Mouse (Mus musculus): ENCODE results near the gene Krtap3-3. TPM values are rescaled to one million over a fixed set of nuclear protein-coding genes. Genes with fewer than 3 reads are reported as not detected.

Gene Krtap3-3
- polyA plus RNA-seq (2012; rRNA removed; ENCODE audit: low replicate concordance), result not detected in 2 replicates

DNA sequence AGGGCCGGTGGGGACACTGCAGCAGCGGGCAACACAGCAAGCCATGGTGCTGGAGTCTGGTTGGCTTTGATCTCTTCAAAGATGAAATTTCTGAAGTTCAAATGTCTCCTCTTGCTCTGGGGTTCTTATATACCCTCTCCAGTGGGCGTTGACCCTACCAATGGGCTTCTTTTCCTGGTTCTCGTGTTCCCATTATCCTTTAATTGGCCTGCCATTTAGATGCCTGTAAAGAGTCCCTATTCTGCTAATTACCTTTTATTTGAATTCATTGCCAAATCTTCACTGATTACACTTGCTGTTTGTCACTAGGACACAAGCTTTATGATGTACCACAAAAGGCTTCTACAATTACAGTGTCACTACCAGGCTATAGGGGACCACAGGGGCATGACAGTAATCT lies at the start of gene Krtap3-3:
Gene Krtap3-3 (minus strand): TSS at position 101 of the 400 bp plus-strand sequence.

DNA sequence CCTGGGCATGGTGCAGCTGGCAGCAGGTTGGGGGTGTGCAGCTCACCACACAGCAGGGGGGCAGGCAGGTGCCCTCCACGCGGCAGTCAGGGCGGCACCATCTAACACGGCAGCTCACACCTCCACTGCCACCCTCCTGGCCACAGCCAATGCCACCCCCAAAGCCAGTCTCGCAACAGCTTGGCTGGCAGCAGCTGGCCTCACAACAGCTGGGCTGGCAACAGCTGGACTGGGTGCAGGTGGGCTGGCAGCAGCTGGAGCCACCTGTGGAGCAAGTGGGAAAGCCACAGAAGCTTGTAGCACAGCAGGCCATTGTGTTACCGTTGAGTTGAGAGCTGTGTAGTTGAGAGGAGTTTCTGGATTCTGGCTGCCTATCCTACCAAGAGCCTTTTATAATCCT lies 47.1 kb upstream of the Krtap3-3 start, which contains the start of gene Krtap9-3:
Gene Krtap9-3 (minus strand): TSS at position 364 of the 400 bp plus-strand sequence.

DNA sequence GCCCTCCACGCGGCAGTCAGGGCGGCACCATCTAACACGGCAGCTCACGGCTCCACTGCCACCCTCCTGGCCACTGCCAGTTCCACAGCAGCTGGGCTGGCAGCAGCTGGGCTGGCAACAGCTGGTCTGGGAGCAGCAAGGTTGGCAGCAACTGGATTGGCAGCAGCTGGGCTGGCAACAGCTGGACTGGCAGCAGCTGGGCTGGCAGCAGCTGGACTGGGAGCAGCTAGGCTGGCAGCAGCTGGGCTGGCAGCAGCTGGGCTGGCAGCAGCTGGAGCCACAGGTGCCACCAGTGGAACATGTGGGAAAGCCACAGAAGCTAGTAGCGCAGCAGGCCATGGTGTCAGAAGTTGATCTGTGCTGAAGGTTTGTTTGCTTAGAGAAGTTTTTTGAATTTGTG lies 40.3 kb upstream of the Krtap3-3 start, which contains the start of gene Krtap1-3:
Gene Krtap1-3 (minus strand): TSS at position 359 of the 400 bp plus-strand sequence.

DNA sequence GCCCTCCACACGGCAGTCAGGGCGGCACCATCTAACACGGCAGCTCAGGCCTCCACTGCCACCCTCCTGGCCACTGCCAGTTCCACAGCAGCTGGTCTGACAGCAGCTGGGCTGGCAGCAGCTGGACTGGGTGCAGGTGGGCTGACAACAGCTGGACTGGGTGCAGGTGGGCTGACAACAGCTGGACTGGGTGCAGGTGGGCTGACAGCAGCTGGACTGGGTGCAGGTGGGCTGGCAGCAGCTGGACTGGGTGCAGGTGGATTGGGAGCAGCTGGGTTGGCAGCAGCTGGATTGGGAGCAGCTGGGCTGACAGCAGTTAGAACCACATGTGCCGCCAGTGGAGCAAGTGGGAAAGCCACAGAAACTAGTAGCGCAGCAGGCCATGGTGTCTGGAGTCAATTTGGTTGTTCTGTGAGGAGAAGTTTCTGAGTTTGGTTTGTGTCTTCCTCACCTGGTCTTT lies 32.6 kb upstream of the Krtap3-3 start, which contains the start of gene Krtap1-4:
Gene Krtap1-4 (minus strand): TSS at position 410 of the 460 bp plus-strand sequence.

DNA sequence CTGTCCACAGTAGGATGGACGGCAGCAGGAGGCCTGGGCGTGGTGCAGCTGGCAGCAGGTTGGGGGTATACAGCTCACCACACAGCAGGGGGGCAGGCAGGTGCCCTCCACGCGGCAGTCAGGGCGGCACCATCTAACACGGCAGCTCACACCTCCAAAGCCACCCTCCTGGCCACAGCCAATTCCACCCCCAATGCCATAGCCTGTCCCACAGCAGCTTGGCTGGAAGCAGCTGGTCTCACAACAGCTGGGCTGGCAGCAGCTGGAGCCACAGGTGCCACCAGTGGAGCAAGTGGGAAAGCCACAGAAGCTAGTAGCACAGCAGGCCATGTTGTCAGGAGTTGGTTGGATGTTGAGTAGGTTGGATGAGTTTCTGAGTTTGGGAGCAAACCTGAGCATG lies 30.0 kb upstream of the Krtap3-3 start, which contains the start of gene Krtap1-5:
Gene Krtap1-5 (minus strand): TSS at position 381 of the 400 bp plus-strand sequence.

DNA sequence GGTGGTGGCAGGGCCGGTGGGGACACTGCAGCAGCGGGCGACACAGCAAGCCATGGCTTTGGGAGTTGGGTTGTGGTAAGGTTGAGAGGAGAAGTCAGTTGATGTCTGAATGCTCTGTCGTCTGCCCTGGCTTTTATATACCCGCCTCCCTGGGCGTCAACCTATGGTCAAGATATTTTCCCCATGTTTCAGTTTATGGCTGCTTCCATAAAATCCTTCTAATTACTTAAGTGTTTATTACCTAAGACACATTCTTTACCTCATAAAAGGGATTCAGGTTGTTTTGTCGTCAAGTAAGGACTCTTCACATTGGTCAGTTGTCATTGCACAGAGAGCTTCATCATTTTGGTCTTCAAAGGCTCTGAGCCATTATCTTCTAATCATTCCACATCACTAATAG lies 15.9 kb upstream of the Krtap3-3 start, which contains the start of gene Krtap3-1:
Gene Krtap3-1 (minus strand): TSS at position 101 of the 400 bp plus-strand sequence.

DNA sequence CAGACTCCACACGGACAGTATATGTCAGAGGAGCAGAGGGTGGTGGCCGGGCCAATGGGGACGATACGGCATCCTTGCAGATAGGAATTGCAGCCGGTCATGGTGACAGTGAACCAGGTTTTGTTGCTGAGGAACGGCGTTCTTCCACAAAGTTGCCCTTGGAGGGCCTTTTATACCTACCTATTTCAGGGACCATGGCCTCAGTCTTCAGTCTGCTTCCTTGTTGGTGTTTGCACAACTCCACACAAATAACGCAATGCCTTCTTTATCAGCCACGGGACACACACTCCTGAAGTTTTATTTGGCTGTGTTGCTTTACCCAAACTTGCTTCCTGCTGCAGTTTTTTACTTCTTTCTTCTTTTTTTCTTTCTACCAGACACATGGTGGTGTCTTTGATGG lies 8.7 kb upstream of the Krtap3-3 start, which contains the start of gene Gm11939:
Gene Gm11939 (minus strand): TSS at position 101 of the 400 bp plus-strand sequence.

DNA sequence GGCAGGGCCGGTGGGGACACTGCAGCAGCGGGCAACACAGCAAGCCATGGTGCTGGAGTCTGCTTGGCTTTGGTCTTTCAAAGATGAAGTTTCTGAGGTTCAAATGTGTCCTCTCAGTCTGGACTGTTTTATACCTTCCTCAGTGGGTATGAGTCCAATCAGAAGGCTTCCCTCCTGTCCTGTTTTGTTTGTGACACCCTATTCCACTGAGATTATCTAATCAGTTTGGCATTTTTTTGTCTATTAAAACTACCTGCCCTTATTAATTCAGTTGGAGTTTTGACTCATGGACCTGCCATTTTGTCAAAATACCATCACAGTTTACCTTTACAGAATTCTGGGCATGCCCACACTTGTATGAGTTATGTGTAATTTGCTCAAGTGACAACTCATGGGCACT lies 6.1 kb upstream of the Krtap3-3 start, which contains the start of gene Krtap3-2:
Gene Krtap3-2 (minus strand): TSS at position 101 of the 400 bp plus-strand sequence.

DNA sequence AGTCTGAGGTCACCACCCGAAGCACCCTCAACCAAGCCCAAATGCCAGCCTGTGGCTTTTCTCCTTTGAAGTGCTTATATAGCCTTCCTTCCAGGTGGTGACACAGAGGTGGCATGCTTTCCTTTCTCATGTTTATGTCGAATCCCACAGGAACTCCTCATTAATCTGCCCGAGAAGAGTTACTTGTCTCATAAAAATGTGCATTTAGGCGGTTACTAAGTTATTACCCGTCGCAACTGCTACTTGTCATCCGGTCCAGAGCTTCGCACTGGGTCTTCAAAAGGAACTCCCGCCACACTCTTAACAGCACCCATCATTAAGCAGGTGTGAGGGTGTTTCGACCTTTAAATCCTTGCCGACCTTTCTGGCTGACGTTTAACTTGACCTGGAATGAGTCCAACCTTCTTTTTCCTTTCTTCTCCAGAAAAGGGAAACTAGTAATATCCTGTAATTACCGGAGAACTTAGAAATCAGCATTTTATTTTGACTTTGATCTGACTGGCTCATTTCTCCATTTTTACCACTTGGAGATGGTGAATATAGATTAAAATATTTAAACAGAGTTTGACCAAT lies 29.3 kb downstream of the Krtap3-3 start, which contains the start of gene Krt39:
Gene Krt39 (minus strand): TSS at position 51 of the 573 bp plus-strand sequence.

Other genes with a start within 250 kb of the Krtap3-3 start
- gene Krt25, start 227.9 kb downstream of the Krtap3-3 start, polyA plus RNA-seq (2012; rRNA removed; ENCODE audit: low replicate concordance), result not detected in 2 replicates
- gene Krt26, start 212.9 kb downstream of the Krtap3-3 start, polyA plus RNA-seq (2012; rRNA removed; ENCODE audit: low replicate concordance), result not detected in 2 replicates
- not detected in 2 replicates for gene Krt27, start 199.8 kb downstream of the Krtap3-3 start, polyA plus RNA-seq (2012; rRNA removed; ENCODE audit: low replicate concordance)
- 0.15 TPM in 1 of 2 replicates, not detected in the other for gene Krt28, start 176.0 kb downstream of the Krtap3-3 start, polyA plus RNA-seq (2012; rRNA removed; ENCODE audit: low replicate concordance)
- gene Krt10, start 161.5 kb downstream of the Krtap3-3 start, polyA plus RNA-seq (2012; rRNA removed; ENCODE audit: low replicate concordance), result 0.22 and 0.31 TPM in 2 replicates
- 2.3 and 5.4 TPM in 2 replicates for gene Krt12, start 128.6 kb downstream of the Krtap3-3 start, polyA plus RNA-seq (2012; rRNA removed; ENCODE audit: low replicate concordance)
- 90.1 and 382 TPM in 2 replicates for gene Krt20, start 112.7 kb downstream of the Krtap3-3 start, polyA plus RNA-seq (2012; rRNA removed; ENCODE audit: low replicate concordance)
- gene Krt23, start 57.7 kb downstream of the Krtap3-3 start, polyA plus RNA-seq (2012; rRNA removed; ENCODE audit: low replicate concordance), result 2.5 and 23.6 TPM in 2 replicates
- gene Krt39, start 29.5 kb downstream of the Krtap3-3 start, polyA plus RNA-seq (2012; rRNA removed; ENCODE audit: low replicate concordance), result not detected in 2 replicates
- gene Krt40, start 7.7 kb downstream of the Krtap3-3 start, polyA plus RNA-seq (2012; rRNA removed; ENCODE audit: low replicate concordance), result not detected in 2 replicates
- gene Krtap3-2, start 6.0 kb upstream of the Krtap3-3 start, polyA plus RNA-seq (2012; rRNA removed; ENCODE audit: low replicate concordance), result not detected in 2 replicates
- not detected in 2 replicates for gene Gm11939, start 8.6 kb upstream of the Krtap3-3 start, polyA plus RNA-seq (2012; rRNA removed; ENCODE audit: low replicate concordance)
- gene Krtap3-1, start 15.8 kb upstream of the Krtap3-3 start, polyA plus RNA-seq (2012; rRNA removed; ENCODE audit: low replicate concordance), result 0.21 TPM in 1 of 2 replicates, not detected in the other
- not detected in 2 replicates for gene Krtap1-5, start 30.2 kb upstream of the Krtap3-3 start, polyA plus RNA-seq (2012; rRNA removed; ENCODE audit: low replicate concordance)
- not detected in 2 replicates for gene Krtap1-4, start 32.8 kb upstream of the Krtap3-3 start, polyA plus RNA-seq (2012; rRNA removed; ENCODE audit: low replicate concordance)
- gene Krtap1-3, start 40.5 kb upstream of the Krtap3-3 start, polyA plus RNA-seq (2012; rRNA removed; ENCODE audit: low replicate concordance), result not detected in 2 replicates
- not detected in 2 replicates for gene Krtap9-3, start 47.2 kb upstream of the Krtap3-3 start, polyA plus RNA-seq (2012; rRNA removed; ENCODE audit: low replicate concordance)
- not detected in 2 replicates for gene Gm11938, start 52.4 kb upstream of the Krtap3-3 start, polyA plus RNA-seq (2012; rRNA removed; ENCODE audit: low replicate concordance)
- not detected in 2 replicates for gene Gm11937, start 59.3 kb upstream of the Krtap3-3 start, polyA plus RNA-seq (2012; rRNA removed; ENCODE audit: low replicate concordance)
- gene Krtap2-4, start 64.0 kb upstream of the Krtap3-3 start, polyA plus RNA-seq (2012; rRNA removed; ENCODE audit: low replicate concordance), result 0.27 TPM in 1 of 2 replicates, not detected in the other
- gene Gm11562, start 69.6 kb upstream of the Krtap3-3 start, polyA plus RNA-seq (2012; rRNA removed; ENCODE audit: low replicate concordance), result not detected in 2 replicates
- gene Krtap4-1, start 77.4 kb upstream of the Krtap3-3 start, polyA plus RNA-seq (2012; rRNA removed; ENCODE audit: low replicate concordance), result not detected in 2 replicates
- gene Krtap4-2, start 84.2 kb upstream of the Krtap3-3 start, polyA plus RNA-seq (2012; rRNA removed; ENCODE audit: low replicate concordance), result not detected in 2 replicates
- not detected in 2 replicates for gene Krtap4-7, start 93.2 kb upstream of the Krtap3-3 start, polyA plus RNA-seq (2012; rRNA removed; ENCODE audit: low replicate concordance)
- not detected in 2 replicates for gene Gm11555, start 99.4 kb upstream of the Krtap3-3 start, polyA plus RNA-seq (2012; rRNA removed; ENCODE audit: low replicate concordance)
- not detected in 2 replicates for gene Gm11563, start 108.1 kb upstream of the Krtap3-3 start, polyA plus RNA-seq (2012; rRNA removed; ENCODE audit: low replicate concordance)
- gene Krtap4-6, start 115.1 kb upstream of the Krtap3-3 start, polyA plus RNA-seq (2012; rRNA removed; ENCODE audit: low replicate concordance), result not detected in 2 replicates
- gene Gm14190, start 139.9 kb upstream of the Krtap3-3 start, polyA plus RNA-seq (2012; rRNA removed; ENCODE audit: low replicate concordance), result not detected in 2 replicates
- not detected in 2 replicates for gene Gm14180, start 183.4 kb upstream of the Krtap3-3 start, polyA plus RNA-seq (2012; rRNA removed; ENCODE audit: low replicate concordance)
- gene Gm11595, start 222.0 kb upstream of the Krtap3-3 start, polyA plus RNA-seq (2012; rRNA removed; ENCODE audit: low replicate concordance), result not detected in 2 replicates
- not detected in 2 replicates for gene Krtap4-8, start 229.8 kb upstream of the Krtap3-3 start, polyA plus RNA-seq (2012; rRNA removed; ENCODE audit: low replicate concordance)
- gene Krtap4-9, start 234.3 kb upstream of the Krtap3-3 start, polyA plus RNA-seq (2012; rRNA removed; ENCODE audit: low replicate concordance), result not detected in 2 replicates
- not detected in 2 replicates for gene Gm11596, start 242.6 kb upstream of the Krtap3-3 start, polyA plus RNA-seq (2012; rRNA removed; ENCODE audit: low replicate concordance)
- not detected in 2 replicates for gene Gm11569, start 248.1 kb upstream of the Krtap3-3 start, polyA plus RNA-seq (2012; rRNA removed; ENCODE audit: low replicate concordance)